Mouse (Mus musculus): Measurements from ENCODE around the gene Cars2.
"Not testable (repeated sequence)": the region's sequence is repeated elsewhere in the genome, so short reads cannot be mapped to it uniquely, and the experiment has no call there.

The Cars2 gene

DNA sequence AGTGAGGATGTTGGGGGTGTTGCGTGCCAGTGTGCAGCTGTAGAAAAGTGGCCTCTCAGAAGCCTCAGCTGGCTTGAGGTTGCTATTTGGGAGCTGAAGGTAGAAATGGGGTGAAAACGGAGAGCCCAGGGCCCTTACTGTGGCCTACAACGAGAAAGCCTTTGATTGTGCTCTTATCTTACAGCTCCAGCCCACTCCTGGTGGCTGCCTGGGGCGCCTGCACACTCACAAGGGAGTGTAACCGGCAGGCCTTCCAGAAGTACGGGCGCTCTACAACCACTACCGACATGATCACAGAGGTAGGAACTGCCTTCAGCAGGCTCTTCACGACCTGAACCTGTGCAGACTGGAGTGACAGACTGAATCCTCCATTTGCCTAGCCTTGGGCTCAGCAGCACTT lies 37.9 kb downstream of the Cars2 start:
- no peak for DNase-seq (ENCODE audit: low read depth, low spot score)

DNA sequence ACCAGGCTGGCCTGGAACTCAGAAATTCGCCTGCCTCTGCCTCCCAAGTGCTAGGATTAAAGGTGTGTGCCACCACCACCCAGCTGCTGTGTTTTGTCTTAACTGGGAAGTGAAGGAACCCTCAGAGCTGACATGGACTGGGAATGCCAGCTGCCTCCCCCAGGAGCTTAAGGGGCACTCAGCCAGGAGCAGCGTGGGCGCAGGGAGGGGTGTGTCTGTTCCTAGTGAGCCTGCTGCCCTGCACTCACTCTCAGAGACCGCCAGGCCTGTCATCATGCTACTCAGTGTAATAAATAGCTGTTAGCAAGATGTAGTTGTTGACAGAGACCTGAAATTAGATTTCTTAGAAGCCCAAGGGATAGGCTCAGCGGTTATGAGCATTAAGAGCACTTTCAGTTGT lies 39.6 kb downstream of the Cars2 start:
- DNase-seq (ENCODE audit: low read depth, low spot score) = no peak

DNA sequence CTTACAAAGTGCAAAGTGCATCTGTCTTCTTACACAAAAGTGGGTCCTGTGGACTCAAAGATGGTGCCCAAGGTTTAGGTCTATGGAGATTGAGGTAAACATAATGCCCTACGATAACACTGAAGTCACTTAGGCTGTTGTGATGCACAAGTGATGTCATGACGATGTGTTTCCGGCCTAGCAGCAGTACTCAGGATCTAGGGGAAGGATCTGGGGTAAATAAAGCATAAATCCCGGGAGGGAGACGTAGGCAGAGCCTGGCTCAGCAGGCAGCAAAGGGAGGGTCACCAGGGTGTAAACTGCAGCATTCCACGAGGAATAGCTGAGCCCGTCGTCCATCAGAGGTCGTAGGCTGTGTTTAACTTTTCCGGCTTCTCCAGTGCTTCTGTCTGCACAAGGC lies 41.7 kb downstream of the Cars2 start:
- DNase-seq (ENCODE audit: low read depth, low spot score) = no peak

DNA sequence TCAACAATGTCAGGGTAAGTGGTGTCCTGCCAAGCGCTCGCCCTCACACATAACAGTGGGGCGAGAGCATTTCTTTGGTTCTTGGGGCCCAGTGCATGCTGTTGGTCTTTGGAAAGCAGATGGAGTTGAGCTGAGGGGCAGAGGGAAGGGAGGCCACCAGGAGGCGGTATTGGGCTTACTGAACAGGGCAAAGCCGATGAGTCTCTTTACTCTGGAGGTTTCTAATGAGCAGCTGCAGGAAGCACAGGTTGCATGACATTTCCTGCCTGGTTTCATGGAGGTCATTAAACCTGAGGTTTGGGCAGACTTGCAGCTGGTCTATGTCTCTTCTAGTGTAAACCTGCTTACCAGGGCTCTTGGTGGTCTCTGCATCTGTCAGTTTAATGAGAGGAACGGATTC lies 43.8 kb downstream of the Cars2 start:
- DNase-seq (ENCODE audit: low read depth, low spot score) = no peak

DNA sequence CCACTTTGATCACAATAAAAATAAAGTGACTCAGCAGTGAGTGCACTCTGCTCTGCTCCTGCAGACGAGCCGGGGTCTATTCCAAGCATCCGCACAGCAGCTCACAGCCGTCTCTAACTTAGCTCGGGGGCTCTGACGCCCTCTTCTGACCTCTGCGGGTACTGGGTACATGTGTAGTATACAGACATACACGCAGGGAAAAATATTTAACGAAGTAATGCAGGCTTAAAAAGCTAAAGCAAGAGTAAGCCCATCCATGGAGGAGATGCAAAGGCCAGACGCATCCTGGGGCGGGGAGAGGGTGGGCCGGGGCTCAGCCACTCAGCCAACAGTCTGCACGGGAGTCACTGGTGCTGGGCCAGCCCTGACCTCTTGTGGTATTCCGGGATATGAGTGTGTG lies 44.5 kb downstream of the Cars2 start:
- no peak for DNase-seq (ENCODE audit: low read depth, low spot score)

DNA sequence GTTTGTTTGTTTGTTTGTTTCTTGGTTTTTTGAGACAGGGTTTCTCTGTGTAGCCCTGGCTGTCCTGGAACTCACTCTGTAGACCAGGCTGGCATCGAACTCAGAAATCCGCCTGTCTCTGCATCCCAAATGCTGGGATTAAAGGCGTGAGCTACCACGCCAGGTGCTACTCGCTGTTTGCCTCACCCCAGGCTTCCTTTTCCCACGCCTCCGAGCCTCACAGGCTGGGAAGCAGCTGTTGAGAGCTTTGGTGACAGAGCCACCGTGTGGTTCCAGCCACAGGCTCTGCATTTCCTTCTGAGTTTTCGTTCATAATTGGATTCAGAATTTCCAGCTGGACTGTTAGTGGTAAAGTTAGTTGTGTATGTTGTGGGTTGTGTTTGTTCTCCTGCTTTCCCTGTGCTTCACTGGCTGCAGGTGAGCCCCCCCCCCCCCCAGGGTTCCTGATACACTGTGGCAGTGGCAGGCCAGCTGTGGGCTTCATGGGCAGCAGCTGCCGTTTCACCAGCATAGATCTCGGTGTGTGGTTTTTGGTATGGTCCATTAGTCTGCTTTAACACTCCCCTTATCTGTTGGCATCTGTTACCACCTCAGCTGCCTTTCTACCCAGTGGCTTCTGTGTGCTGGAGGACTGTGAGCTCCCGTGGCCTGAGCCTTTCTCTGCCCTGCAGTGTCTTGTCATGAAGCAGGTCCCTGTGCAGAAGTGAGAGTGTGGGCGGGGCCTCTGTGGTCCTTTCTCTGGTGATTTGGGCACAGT lies 46.9 kb downstream of the Cars2 start:
- DNase-seq (ENCODE audit: low read depth, low spot score) = no peak

DNA sequence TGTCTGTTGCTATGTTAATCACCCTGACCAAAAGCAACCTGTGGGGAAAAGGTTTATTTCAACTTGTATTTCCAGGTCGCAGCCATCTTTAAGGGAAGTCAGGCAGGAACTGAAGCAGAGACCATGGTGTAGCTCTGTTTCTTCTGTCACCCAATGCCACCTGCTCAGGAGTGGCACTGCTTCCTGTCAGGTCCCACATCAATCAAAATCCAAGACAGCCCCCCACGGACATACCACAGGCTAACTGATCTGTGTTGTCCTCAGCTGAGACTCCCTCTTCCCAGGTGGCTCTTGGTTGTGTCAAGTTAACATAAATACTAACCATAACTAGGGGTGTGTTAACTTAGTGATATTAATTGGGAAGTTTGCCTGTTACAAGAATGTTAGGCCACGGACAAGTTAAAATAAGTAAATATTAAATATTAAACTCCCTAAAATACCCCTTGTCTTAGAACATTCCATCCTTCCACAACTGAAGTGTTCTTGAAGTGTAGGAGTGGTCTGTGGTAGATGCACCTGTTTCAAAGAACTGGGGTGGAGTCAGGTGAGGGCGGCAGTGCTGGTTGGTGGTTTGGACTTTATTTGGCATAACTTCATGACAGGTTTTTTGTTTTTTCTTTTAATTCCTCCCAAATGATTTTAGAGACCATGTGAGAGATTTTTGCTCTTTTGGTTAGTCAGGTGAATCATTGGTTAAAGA lies 51.6 kb downstream of the Cars2 start:
- DNase-seq (ENCODE audit: low read depth, low spot score) = no peak

DNA sequence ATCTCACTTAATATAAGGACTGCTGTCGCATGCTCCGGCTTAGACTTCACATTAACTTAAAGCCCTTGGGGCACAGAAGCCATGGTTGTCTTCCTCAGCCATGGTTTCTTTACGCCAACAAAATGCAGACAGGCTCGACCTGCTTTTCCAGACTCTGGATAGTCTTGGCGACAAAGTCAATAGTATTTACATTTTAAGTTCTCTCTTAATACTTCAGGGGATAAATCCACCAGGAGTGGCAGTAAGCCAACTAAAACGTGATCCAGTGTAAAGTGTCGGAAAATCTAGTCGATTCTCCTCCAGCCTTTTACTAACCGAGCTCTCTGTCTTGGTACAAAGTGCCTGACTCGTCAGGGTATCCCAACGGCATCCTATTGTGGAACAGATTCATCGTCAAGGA lies 52.3 kb downstream of the Cars2 start:
- no peak for DNase-seq (ENCODE audit: low read depth, low spot score)

DNA sequence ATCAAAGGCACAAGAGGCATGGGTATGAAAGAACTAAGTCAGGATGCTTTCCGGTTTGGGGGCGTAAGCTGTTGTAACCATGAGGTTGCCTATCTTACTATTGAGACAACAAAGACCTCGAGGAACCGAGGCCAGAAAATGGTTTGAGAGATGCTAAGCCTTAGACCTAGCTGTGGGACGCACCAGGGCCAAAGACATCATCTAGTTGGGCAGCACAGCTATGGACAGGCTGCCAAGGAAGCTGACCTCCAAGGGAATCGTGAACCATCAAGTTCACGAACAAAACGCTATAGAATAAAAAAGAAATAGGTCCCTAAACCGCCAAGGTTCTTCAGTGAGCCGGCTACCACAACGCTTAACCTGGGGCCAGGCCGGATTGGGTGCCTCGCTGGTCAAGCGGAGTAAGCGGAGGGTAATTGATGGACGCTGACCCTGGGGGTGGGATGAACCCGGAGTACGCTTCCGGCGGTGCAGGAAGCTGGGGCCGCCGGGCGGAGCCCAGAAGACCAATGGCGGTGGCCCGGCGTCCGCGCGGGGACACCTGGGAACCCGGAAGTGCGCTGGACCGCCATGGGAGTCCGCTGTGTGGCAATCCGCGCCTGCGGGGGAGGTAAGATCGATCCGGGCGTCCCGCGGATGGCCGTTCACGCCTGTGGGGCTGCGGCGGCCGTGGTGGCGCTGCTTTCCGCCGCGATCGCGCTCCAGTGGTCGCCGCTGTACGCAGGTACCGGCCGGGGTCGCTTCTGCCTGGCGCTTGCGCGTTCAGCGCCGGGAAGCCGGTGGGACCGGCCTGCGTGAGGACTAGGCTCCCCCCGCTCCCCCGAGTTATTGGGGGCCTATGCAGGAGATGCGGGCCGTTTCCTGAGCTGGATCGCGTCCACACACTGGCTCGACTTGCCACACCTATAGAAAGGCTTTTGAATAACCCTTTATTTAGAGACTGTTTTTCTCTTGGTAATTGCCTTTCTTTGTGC lies 53.3 kb downstream of the Cars2 start, which contains the start of gene Naxd:
Gene Naxd (plus strand): TSS at position 490 of the 974 bp plus-strand sequence.
- peak; percentile 84 for DNase-seq (ENCODE audit: low read depth, low spot score)

DNA sequence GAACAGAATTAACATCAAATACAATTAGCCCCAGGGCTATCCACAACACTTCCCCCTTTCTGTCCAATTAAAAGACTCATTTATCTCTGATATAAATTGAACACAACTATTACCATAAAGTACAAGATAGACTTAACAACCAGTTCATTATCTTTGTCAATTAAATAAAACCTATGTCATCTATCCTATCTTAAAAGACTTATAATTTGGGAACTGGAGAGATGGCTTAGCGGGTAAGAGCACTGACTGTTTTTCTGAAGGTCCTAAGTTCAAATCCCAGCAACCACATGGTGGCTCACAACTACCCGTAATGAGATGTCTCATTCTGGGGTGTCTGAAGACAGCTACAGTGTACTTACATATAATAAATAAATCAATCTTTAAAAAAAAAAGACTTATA lies 58.2 kb downstream of the Cars2 start:
- not testable (repeated sequence) for DNase-seq (ENCODE audit: low read depth, low spot score)

DNA sequence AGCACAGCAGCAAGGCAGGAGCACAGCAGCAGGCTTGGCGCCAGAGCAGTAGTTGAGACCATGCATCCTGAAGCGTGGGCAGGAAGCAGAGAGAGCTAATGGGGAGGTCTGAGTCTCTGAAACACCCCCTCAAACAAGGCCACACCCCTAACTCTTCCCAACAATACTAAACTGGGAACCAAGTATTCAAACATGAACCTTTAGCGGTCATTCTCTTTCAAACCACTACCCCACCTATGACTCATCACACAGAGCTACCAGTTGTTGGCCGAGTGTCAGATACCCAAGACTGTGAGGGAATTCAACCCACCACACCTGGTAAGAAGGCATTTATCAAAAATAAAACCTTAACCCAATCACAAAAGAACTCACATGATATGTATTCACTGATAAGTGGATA lies 63.4 kb downstream of the Cars2 start:
- no peak for DNase-seq (ENCODE audit: low read depth, low spot score)

DNA sequence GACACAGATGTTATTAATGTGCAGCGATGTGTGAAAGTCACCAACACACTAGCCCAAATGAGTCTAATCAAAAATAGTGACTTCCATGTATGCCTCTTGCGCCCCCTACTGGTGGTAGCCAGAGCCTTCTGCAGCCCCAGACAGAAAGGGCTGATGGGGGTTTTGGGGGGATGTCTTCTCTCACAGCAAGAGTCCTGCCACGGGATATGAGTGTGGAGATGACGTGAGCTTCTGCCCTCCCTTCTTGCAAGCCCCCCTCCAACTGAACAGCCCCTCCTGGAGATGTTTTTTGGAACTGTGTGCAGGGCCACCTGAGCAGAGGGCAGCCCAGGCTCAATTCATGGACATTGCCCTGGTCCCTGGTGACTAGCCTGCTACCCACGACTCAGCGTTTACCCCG lies 64.4 kb downstream of the Cars2 start:
- DNase-seq (ENCODE audit: low read depth, low spot score) = peak; percentile 58

DNA sequence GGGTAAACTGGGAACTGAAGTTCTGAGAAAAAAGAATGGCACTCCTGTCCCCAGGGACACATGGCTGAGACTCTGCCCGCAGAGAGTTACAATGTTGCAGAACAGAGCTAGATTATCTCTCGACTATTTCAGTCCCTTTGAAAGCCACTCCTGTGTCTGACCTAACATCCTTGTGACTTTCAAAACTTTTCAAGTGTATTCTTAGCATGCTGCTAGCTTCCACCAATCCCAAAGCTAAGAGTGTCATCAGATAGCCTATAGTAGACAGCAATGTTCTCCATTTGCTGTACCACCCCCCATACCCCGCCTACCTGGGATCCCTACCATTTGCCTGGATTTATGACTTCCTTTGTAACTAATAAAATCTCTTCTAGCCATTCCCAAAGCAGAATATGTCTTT lies 68.0 kb downstream of the Cars2 start:
- no peak for DNase-seq (ENCODE audit: low read depth, low spot score)

DNA sequence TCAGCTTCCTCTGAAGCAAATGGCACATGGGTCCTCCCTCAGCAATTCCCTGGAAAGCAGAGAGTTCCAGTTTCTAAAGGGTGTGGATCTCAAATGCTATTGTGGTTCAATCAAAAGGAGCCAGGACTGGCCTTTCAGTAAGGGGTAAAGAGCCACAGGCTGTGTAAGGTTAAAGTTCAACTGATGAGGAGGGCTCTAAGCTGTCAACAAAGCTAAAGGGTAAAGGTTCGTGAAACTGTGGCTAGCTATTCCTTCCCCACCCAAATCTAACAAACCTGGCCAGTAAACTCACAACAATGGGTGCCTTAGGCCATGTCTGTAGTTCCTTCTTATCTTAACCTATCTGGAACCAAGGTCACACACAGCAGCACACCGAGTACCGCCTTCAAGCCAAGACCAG lies 68.7 kb downstream of the Cars2 start:
- no peak for DNase-seq (ENCODE audit: low read depth, low spot score)

DNA sequence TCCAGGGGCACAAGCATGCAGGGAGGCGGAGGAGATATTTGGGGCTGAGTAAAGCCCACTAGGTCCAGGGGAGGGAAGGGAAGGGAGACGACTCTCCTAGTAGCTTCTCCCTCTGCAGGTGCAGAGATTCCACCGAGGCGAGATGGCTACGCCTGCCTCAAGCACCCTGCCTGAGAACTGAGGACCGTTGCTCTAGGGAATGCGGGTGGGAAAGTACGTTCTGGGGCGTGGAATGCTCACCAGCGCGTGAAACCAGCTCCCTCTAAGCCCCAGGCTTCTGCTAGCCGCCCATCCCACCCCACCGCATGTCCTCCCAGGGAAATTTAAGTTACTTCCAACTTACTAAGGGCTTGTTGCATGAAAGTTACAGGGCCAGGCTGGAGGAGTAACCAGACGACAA lies 71.0 kb downstream of the Cars2 start:
- no peak for DNase-seq (ENCODE audit: low read depth, low spot score)

DNA sequence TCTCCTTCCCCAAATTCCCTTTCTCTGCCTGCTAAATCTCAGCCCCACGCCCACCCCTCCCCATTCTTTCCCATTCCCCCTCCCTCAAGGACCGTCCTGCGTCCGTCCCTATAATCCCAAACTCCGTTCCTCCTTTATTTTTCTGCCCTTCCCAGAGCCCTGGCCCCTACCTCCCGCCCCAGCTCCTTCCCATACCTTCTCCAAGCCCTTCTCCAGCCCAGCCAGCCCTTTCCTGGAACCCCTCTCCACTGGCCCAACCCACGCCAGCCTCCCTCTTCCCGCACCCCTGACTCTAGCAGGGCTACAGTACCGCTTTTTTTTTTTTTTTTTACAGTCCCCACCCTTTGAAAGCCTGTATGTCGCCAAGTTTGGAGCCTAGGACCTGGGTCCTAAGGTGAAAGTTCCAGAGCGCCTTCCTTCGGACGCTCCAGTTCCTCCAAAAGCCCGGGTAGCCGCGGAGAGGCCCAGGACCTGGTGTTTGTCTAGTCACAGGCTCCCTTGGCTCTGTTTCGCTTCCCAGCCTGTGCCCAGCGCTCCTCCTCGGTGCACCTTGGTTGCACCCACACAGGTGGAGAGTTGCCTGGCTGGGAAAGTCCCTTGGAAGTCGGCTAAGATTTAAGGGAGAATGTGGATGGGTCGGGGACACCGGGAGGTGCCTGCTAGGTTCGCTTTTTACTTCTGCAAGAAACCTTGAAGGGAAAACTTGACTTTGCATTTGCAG lies 71.6 kb downstream of the Cars2 start:
- DNase-seq (ENCODE audit: low read depth, low spot score) = no peak

DNA sequence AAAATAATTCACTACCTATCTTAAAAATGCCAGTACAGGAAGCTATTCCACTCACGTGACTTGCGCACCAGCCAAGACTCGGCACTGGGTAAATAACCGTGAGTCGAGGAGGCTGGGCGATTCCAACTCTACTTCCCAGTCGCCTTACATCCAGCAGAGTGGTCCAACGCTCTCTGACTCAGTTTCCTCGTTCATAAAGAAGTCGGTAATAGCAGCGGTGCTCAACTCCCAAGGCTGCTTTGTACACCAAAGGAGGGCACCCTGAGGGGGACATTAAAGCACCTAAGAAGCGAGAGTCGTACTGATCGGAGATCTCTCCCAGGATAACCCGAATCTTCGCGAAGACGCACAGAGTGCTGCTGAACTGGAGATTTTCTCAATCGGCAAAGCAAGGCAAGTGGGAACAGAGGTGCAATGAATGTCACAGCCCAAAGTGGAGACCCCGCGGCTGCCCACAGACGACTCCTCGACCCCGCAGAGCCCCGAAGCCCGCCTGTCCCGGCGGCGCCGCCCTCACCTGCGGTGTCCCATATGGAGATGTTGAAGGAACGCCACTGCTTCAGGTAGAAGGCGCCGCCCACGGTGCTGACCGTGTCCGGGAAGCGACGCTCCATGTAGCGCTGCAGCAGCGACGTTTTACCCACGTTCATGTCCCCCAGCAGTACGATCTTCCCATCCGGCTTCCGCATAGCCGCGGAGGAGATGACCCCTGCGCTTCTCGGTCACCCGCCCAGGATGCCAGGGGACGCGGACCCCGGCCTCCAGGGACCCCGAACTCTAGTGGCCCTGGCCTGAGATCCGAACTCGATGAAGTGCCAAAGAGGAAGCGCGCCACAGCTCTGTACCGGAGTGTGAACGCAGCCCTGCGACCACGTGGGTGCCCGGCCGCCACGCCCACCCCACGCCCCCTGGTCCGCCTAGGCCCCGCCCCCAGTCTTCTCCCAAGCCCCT lies 72.5 kb downstream of the Cars2 start, which contains the start of gene Rab20:
Gene Rab20 (minus strand): TSS at position 900 of the 951 bp plus-strand sequence.
- DNase-seq (ENCODE audit: low read depth, low spot score) = no peak

DNA sequence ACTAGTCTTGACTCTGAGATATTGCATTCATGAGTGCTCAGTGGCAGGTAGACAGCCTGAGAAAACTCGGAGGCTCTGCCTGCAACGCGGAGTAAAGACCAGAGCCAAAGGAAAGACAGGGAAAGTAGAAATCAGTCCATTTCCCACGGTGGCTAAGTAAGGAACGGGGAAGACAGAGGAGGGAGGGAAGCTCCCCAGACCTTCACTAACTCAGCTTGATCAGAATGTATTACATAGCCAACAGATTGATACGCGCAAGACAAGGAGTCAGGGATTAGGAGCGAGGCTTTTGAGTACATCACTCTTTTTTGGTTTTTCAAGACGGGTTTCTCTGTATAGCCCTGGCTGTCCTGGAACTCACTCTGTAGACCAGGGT lies 73.4 kb downstream of the Cars2 start:
- DNase-seq (ENCODE audit: low read depth, low spot score) = no peak

DNA sequence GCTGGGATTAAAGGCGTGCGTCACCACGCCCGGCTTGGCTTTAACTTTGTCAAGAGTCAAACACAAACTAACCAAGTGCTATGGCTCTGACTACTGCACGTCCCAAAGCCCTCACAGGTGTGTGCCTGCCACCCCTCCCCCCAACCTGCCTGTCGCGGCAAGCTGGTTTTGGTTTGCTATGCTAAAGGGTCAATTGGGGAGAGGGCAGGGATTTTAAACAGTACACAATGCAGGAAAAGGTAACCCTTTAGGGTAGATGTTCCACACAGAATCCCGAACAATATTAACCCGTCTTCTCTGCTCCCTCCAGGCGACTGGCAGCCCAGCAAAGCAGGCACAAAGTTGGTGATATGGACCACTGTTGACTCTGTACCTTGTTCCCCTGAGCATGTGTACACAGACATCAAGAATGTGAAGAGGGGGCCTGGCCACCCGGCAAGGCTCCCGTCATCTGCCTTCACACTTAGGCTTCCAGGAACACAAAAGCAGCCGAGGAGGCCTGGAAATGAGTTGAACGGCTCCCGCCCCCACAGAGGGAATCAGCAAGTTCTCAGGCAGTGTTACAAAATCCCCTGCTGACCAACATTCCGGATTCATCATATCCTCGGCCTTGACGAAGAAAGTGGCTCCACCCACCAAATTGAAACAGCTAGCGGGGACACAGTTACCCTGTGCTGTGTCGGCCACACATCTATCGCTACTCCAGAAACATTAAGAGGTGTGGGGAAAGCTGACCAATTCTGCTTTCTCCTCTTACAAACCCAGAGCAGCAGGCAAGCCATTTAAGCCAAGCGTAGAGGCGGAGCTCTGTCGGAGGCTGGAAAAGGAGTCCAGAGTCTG lies 74.0 kb downstream of the Cars2 start:
- no peak for DNase-seq (ENCODE audit: low read depth, low spot score)

Data from retina, postnatal 7 days (tissue).